Mouse (Mus musculus) thymus, postnatal 25 days (tissue): ENCODE data around the gene Arhgef38.

ENCODE experiments used
- DNase-seq: peaks from one replicate; pipeline ENCODE4 v3.0.0; 2022

The Arhgef38 gene

DNA sequence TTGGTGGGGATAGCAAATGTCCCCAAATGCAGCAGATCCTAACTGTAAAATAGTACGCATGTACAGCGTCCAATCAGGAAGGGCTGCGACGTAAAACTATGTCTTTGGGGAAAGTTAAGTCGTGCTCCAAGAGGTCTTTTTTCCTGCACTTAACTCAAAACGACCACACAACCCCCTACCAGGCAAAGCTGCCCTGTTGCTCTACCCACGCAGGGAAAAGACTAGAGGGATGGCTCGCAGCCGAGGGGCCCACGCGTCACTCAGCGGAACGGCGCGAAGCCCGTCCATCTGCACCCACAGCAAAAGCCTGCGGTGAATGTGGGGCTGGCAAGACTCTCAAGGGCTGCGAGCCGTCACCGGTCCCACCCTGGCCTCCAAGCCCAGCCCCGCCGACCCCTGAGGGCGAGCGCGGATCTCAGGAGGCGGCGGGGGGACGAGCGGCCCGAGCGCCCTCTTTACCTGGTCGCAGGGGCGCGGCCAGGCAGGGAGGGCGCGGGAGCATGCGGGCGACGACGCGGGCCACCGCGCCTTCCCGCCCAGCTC, 143.6 kb downstream of the Arhgef38 start:
- DNase-seq = no peak

- no peak for DNase-seq
Measured at GRCm38 (mm10) chr3:133090247-133091120, 144.3 kb downstream of the Arhgef38 start.

- no peak for DNase-seq
Measured at GRCm38 (mm10) chr3:133085858-133086257, 148.9 kb downstream of the Arhgef38 start.

DNA sequence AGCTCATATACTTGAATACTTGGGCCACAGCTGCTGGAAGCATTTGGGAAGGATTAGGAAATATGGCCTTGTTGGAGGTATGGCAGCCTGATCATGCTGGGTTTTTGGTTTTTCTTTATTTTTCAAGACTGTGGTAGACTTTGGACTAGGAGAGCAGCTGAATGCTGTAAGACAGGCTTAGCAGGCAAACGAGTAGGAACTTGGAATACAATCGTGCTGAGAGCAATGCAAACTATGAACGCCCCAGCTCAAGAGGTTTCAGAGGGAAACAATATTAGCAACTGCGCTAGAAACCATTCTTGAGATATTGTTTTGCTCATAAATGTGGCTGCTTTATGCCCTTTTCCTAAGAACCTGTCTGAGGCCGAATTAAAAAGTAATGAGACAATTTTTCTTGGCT, 152.0 kb downstream of the Arhgef38 start:
- no peak for DNase-seq

GRCm38 (mm10) chr3:133075560-133075959, 159.2 kb downstream of the Arhgef38 start:
- no peak for DNase-seq
